Mouse (Mus musculus) heart, embryonic 16.5 days (tissue): ENCODE measurements around the gene Tspan31. TPM values are rescaled to one million over a fixed set of nuclear protein-coding genes. Genes with fewer than 3 reads are reported as not detected.

Experiments
- polyA plus RNA-seq: library from polyadenylated mRNA; unstranded; fragments of >200 nt; fragmentation: Nextera tagmentation; extraction: Ambion mirVana; gene quantifications from 2 replicates; pipeline ENCODE4 v1.2.1, GENCODE M21; 2015

The Tspan31 gene
- polyA plus RNA-seq, 1 experiment from 2014 or later: 112 TPM

Other genes with a start within 250 kb of the Tspan31 start
- 10.3 and 11.3 TPM in 2 replicates for gene Atp23, start 168.9 kb downstream of the Tspan31 start, polyA plus RNA-seq
- gene Ctdsp2, start 91.5 kb downstream of the Tspan31 start, polyA plus RNA-seq: 38.2 and 41.8 TPM in 2 replicates
- 0.27 and 0.84 TPM in 2 replicates for gene Avil, start 69.6 kb downstream of the Tspan31 start, polyA plus RNA-seq
- gene Tsfm, start 39.4 kb downstream of the Tspan31 start, polyA plus RNA-seq: 89.3 and 93.4 TPM in 2 replicates
- 28.3 and 30.6 TPM in 2 replicates for gene Mettl1, start 28.9 kb downstream of the Tspan31 start, polyA plus RNA-seq
- gene Eef1akmt3, start 28.8 kb downstream of the Tspan31 start, polyA plus RNA-seq: 0.16 and 0.37 TPM in 2 replicates
- gene Cyp27b1, start 22.0 kb downstream of the Tspan31 start, polyA plus RNA-seq: 0.08 and 0.14 TPM in 2 replicates
- gene March9, start 10.1 kb downstream of the Tspan31 start, polyA plus RNA-seq: 0.12 and 0.32 TPM in 2 replicates
- gene Cdk4, start 6.7 kb downstream of the Tspan31 start, polyA plus RNA-seq: 834 and 885 TPM in 2 replicates
- 0.32 and 0.42 TPM in 2 replicates for gene Agap2, start 5.0 kb upstream of the Tspan31 start, polyA plus RNA-seq
- gene Os9, start 50.9 kb upstream of the Tspan31 start, polyA plus RNA-seq: 55.9 and 57.5 TPM in 2 replicates
- 3.4 and 6.5 TPM in 2 replicates for gene B4galnt1, start 95.0 kb upstream of the Tspan31 start, polyA plus RNA-seq
- 16.2 and 17.6 TPM in 2 replicates for gene Slc26a10, start 110.4 kb upstream of the Tspan31 start, polyA plus RNA-seq
- 26.0 and 27.0 TPM in 2 replicates for gene Arhgef25, start 119.8 kb upstream of the Tspan31 start, polyA plus RNA-seq
- gene Dtx3, start 125.5 kb upstream of the Tspan31 start, polyA plus RNA-seq: 69.9 and 72.5 TPM in 2 replicates
- gene Pip4k2c, start 141.3 kb upstream of the Tspan31 start, polyA plus RNA-seq: 26.3 and 27.2 TPM in 2 replicates
- 0.36 and 0.70 TPM in 2 replicates for gene Kif5a, start 193.1 kb upstream of the Tspan31 start, polyA plus RNA-seq
- 148 and 152 TPM in 2 replicates for gene Dctn2, start 196.1 kb upstream of the Tspan31 start, polyA plus RNA-seq
- gene Mbd6, start 218.8 kb upstream of the Tspan31 start, polyA plus RNA-seq: 11.4 and 11.7 TPM in 2 replicates
- gene Mars, start 241.5 kb upstream of the Tspan31 start, polyA plus RNA-seq: 80.4 and 81.2 TPM in 2 replicates